Mouse (Mus musculus) intestine, postnatal 0 days (tissue): ENCODE data around the gene Atp5h. TPM values are rescaled to one million over a fixed set of nuclear protein-coding genes. Genes with fewer than 3 reads are reported as not detected.
A peak's percentile ranks its signal among the peaks of the same experiment; 100 is the strongest.

Source experiments
- ATAC-seq: fragments of 200-750 bp; cut with Nextera tagmentation; 2 replicates; pipeline ENCODE4 v1.8.0; 2017; ENCODE audit warnings: mild to moderate bottlenecking, moderate TSS enrichment, moderate library complexity
- H3K27ac ChIP-seq: fragments of 300-500 bp; sonication (generic); 2 replicates; pipeline ENCODE4 v1.5.1; 2014; ENCODE audit warnings: mild to moderate bottlenecking, low read depth, low read length, moderate library complexity
- H3K27me3 ChIP-seq: fragments of 300-500 bp; sonication (generic); replicated peaks from 2 replicates; pipeline ENCODE4 v1.6.1; 2014; ENCODE audit warnings: low read length, mixed read lengths; ENCODE audit not compliant: control insufficient read depth, insufficient read depth
- H3K36me3 ChIP-seq: fragments of 300-500 bp; sonication (generic); 2 replicates; pipeline ENCODE4 v1.6.1; 2014; ENCODE audit warnings: mild to moderate bottlenecking, moderate library complexity; ENCODE audit not compliant: control insufficient read depth, insufficient read depth
- H3K4me1 ChIP-seq: fragments of 300-500 bp; sonication (generic); replicated peaks from 2 replicates; pipeline ENCODE4 v1.6.1; 2014; ENCODE audit warnings: antibody characterized with exemption, low read length, mixed read lengths; ENCODE audit not compliant: control insufficient read depth, insufficient read depth
- H3K4me2 ChIP-seq: fragments of 300-500 bp; sonication (generic); replicated peaks from 2 replicates; pipeline ENCODE4 v1.6.1; 2014; ENCODE audit warnings: low read depth, mild to moderate bottlenecking, moderate library complexity
- H3K4me3 ChIP-seq: fragments of 300-500 bp; sonication (generic); 2 replicates; pipeline ENCODE4 v1.5.1; 2014; ENCODE audit warnings: low read depth, low read length
- H3K9ac ChIP-seq: fragments of 300-500 bp; sonication (generic); 2 replicates; pipeline ENCODE4 v1.6.1; 2014; ENCODE audit warnings: mild to moderate bottlenecking, low read depth, low read length
- H3K9me3 ChIP-seq: fragments of 300-500 bp; sonication (generic); 2 replicates; pipeline ENCODE4 v1.6.1; 2016; ENCODE audit warnings: mixed run types; ENCODE audit not compliant: control insufficient read depth
- CTCF ChIP-seq: sonication (generic); IDR thresholded peaks from 2 replicates; pipeline ENCODE4 v1.5.1; 2016; ENCODE audit warnings: low read depth, mild to moderate bottlenecking, control low read depth, antibody characterized with exemption, moderate library complexity
- WGBS: fragments of 180-500 bp; shearing (Covaris S2); extraction: QIAGEN DNeasy Blood & Tissue Kit; methylation state at CpG from one replicate; pipeline ENCODE4 v1.1.7; 2014; 5-methylcytosine and 5-hydroxymethylcytosine counted together
- polyA plus RNA-seq: library from polyadenylated mRNA; unstranded; fragments of >200 nt; fragmentation: Nextera tagmentation; extraction: Ambion mirVana; gene quantifications from 2 replicates; pipeline ENCODE4 v1.2.1, GENCODE M21; 2015

The Atp5h gene
- polyA plus RNA-seq, 1 experiment from 2014 or later, result 1,272 TPM

GRCm38 (mm10) chr11:115381743-115382539 is 37.8 kb downstream of the Atp5h start, which contains the start of gene Cdr2l:
Cdr2l (plus strand) TSS chr11:115381916.
- Histone ChIP-seq H3K9me3 (no peaks in the 10 kb centered on the region), H3K4me3 (peak within 1 kb of the TSS; percentile 79), H3K4me2 (peak within 1 kb of the TSS; percentile 99), H3K9ac (peak within 1 kb of the TSS; percentile 78), H3K36me3 (no peaks in the 10 kb centered on the region), H3K27me3 (0 out of 2 replicates have a peak, but pooled peaks cover 7% of the 10 kb centered on the region), H3K4me1 (no peaks in the 10 kb centered on the region), H3K27ac (peak within 1 kb of the TSS; percentile 64)
- WGBS, result under 1% methylated on average over 73 of the region's 76 CpGs
- TF ChIP-seq CTCF, result no peak
- ATAC-seq, result peak; percentile 90

DNA sequence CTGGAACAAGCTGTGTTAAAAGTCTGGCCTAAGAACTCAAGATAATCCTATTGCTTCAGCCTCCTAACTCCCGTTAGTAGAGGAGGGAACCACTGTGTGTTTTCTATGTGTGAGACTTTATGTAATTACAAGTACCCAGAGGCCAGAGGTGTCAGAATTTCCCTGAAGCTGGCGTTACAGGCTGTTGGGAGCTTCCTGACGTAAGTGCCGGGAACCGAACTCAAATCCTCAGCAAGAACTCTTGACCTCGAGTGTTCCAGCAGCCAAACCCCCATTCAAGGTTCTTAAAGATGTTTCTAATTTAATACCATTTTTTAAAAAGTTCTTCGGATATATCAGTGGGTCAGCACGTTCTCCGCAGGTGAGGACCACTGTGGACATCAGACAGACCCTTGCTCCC is 38.5 kb downstream of the Atp5h start:
- WGBS, result 15% methylated on average over 9 of the region's 9 CpGs
- H3K27ac ChIP-seq, result peak overlapping the region; percentile 64; the same call in 1 of the 2 replicates
- no peak for TF ChIP-seq CTCF
- H3K27me3 ChIP-seq, result 0 out of 2 replicates have a peak, but pooled peaks cover 7% of the 10 kb centered on the region
- H3K36me3 ChIP-seq, result no peaks in the 10 kb centered on the region
- H3K9me3 ChIP-seq, result no peaks in the 10 kb centered on the region
- no peak for ATAC-seq
- no peaks in the 10 kb centered on the region for H3K4me1 ChIP-seq
- H3K9ac ChIP-seq, result no peak overlapping the region
- H3K4me3 ChIP-seq, result peak overlapping the region; percentile 79
- peak overlapping the region; percentile 99 for H3K4me2 ChIP-seq

DNA sequence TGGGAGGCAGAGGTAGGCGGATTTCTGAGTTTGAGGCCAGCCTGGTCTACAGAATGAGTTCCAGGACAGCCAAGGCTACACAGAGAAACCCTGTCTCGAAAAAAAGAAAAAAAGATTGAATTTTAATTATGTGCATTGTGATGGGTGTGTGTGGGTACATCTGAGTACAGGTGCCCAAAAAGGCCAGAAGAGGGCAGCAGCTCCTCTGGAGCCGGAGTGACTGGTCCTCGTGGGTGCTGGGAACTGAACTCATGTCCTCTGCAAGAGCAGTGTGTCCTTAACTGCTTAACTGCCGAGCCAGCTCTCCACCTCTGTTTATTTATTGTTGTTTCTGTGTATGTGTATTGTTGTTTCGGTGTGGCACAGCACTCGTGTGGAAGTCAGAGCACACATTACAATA is 41.9 kb downstream of the Atp5h start:
- no peaks in the 10 kb centered on the region for H3K36me3 ChIP-seq
- no peak overlapping the region for H3K27ac ChIP-seq
- TF ChIP-seq CTCF, result 0 out of 2 replicates have a peak, but pooled peaks have one; percentile 21
- no peak overlapping the region for H3K4me2 ChIP-seq
- peaks cover 12% of the 10 kb centered on the region for H3K27me3 ChIP-seq
- H3K9ac ChIP-seq, result no peak overlapping the region
- H3K9me3 ChIP-seq, result no peaks in the 10 kb centered on the region
- no peak overlapping the region for H3K4me3 ChIP-seq
- WGBS, result 89% methylated on average over 7 of the region's 7 CpGs
- ATAC-seq, result no peak
- H3K4me1 ChIP-seq, result no peaks in the 10 kb centered on the region

DNA sequence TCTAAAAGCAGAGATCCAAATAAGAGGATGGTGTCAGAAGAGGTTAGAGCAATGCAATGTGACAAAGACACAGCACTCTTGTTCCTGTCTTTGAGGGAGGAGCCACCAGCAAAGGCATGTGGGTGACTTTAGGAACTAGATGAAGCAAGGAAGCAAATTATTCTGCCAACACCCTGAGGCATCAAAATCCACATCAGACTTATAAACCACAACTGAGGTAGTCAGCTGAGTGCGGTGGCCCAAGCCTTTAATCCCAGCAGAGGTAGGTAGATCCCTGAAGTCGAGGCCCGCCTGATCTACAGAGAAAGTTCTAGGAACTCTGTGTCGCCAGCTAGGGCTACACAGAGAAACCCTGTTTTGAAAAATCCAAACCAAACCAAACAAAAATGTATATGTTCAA is 42.5 kb downstream of the Atp5h start:
- 86% methylated on average over 4 of the region's 4 CpGs for WGBS
- TF ChIP-seq CTCF, result no peak
- no peak overlapping the region for H3K4me3 ChIP-seq
- H3K9ac ChIP-seq, result no peak overlapping the region
- no peaks in the 10 kb centered on the region for H3K9me3 ChIP-seq
- no peak overlapping the region for H3K4me2 ChIP-seq
- no peaks in the 10 kb centered on the region for H3K4me1 ChIP-seq
- no peaks in the 10 kb centered on the region for H3K36me3 ChIP-seq
- peaks cover 9% of the 10 kb centered on the region for H3K27me3 ChIP-seq
- no peak for ATAC-seq
- H3K27ac ChIP-seq, result no peak overlapping the region

GRCm38 (mm10) chr11:115376722-115377121 is 43.0 kb downstream of the Atp5h start:
- Histone ChIP-seq H3K9me3 (no peaks in the 10 kb centered on the region), H3K27ac (no peak overlapping the region), H3K4me1 (no peaks in the 10 kb centered on the region), H3K4me3 (no peak overlapping the region), H3K27me3 (peaks cover 9% of the 10 kb centered on the region), H3K4me2 (no peak overlapping the region), H3K36me3 (no peaks in the 10 kb centered on the region), H3K9ac (no peak overlapping the region)
- 48% methylated on average over 7 of the region's 7 CpGs for WGBS
- ATAC-seq, result peak; percentile 40
- TF ChIP-seq CTCF, result no peak

DNA sequence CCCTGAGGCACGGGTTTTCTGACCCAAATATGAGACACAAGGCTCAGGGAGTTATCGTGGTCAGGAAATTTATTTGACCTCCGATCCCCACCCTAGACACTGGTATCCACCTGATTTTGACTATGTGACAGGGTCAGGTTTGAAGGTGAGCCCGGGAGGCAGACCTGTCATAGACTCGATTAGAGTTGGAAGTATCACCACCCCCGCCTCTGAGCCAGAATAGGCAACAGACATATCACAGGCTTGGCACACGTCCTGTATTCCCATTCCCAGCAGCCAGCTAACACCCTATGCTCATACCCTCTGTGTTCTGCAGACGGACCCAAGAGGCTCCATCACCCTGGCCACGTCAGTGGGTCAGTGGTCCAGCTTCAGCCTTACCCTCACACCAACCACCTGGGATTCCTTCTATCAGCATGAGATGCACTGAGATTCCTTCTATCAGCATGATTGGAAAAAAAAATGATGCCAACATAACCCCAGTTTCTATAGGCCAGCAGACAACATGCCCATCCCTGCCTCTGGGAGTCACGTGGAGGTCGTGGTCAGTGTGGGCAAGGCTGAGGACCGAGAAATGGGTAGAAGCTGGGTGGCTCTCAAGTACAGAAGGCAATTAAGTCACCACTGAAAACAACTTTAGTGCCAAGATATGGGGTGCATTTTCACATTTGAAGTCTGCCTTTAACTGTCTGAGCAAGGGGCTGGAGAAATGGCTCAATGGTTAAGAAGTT is 44.9 kb downstream of the Atp5h start:
- peaks cover 9% of the 10 kb centered on the region for H3K27me3 ChIP-seq
- H3K27ac ChIP-seq, result no peak overlapping the region
- peak overlapping the region; percentile 65 for H3K4me2 ChIP-seq
- no peaks in the 10 kb centered on the region for H3K9me3 ChIP-seq
- no peaks in the 10 kb centered on the region for H3K4me1 ChIP-seq
- 66% methylated on average over 12 of the region's 12 CpGs for WGBS
- 0 out of 2 replicates have a peak overlapping the region, but pooled peaks have one; percentile 1 for H3K9ac ChIP-seq
- H3K4me3 ChIP-seq, result no peak overlapping the region
- no peak for TF ChIP-seq CTCF
- no peaks in the 10 kb centered on the region for H3K36me3 ChIP-seq
- no peak for ATAC-seq
